ENCODE assay signal across 29 mouse cellular contexts in genomic region chr19:38506131-38506530, GRCm38 (mm10). TPM values are rescaled to one million over a fixed set of nuclear protein-coding genes. Genes with fewer than 3 reads are reported as not detected.
DNase-seq lines count a peak whose midpoint lies in the region; ATAC-seq and TF ChIP-seq lines count a peak whose summit lies in the region.
"Had no signal": no experiment of that assay in that cellular context is flagged by ENCODE, and none has a peak within 500 bp of the region (broad histone marks: within the 10 kb centered on the region; RNA-seq: fewer than 3 reads in every experiment).

No protein-coding gene starts in this region.

- H3K79me2 ChIP-seq in heart, adult 2 months (replicated peaks; ENCODE audit: control insufficient read depth, insufficient read depth, low read length) = no peaks in the 10 kb centered on the region

- peak overlapping the region; percentile 59; the same call in 1 of the 2 replicates for H3K27ac ChIP-seq in heart, embryonic 12.5 days (ENCODE audit: poor library complexity, severe bottlenecking)
- H3K27ac ChIP-seq in heart, adult 2 months = no peak overlapping the region
- H3K27ac ChIP-seq in left cerebral cortex, adult 2 months = no peak overlapping the region
- H3K27ac ChIP-seq in cortical plate, adult 2 months (ENCODE audit: insufficient read depth, low read length) = no peak overlapping the region
- H3K27ac ChIP-seq: embryonic facial prominence, embryonic 15.5 days; kidney, postnatal 0 days; liver, embryonic 13.5 days had no signal

- no peak overlapping the region for H3K9ac ChIP-seq in heart, embryonic 12.5 days
- H3K9ac ChIP-seq in heart, adult 2 months (ENCODE audit: low read depth, low read length) = no peak overlapping the region
- H3K9ac ChIP-seq: embryonic facial prominence, embryonic 15.5 days; forebrain, embryonic 13.5 days; hindbrain, embryonic 13.5 days; limb, embryonic 15.5 days; liver, embryonic 13.5 days had no signal

- intact Hi-C loops in heart, adult 2 months (cut with DNase I) = no loop called here
- intact Hi-C loops in left cerebral cortex, adult 2 months (cut with DNase I) = no loop called here
- intact Hi-C loops in left cerebral cortex, postnatal 4 days (cut with DNase I) = no loop called here
- intact Hi-C loops in left cerebral cortex, postnatal 14 days (cut with DNase I) = no loop called here

- H3K27me3 ChIP-seq in heart, embryonic 12.5 days (replicated peaks) = no peaks in the 10 kb centered on the region
- H3K27me3 ChIP-seq in heart, adult 2 months (ENCODE audit: control insufficient read depth, insufficient read depth, low read length) = no peaks in the 10 kb centered on the region
- H3K27me3 ChIP-seq: embryonic facial prominence, embryonic 15.5 days; forebrain, embryonic 13.5 days; hindbrain, embryonic 13.5 days; limb, embryonic 15.5 days; liver, embryonic 13.5 days had no signal

- H3K4me1 ChIP-seq in heart, embryonic 12.5 days (replicated peaks) = peaks cover 19% of the 10 kb centered on the region
- peaks cover 2% of the 10 kb centered on the region; the same call in 1 of the 2 replicates for H3K4me1 ChIP-seq in heart, adult 2 months (ENCODE audit: control insufficient read depth, insufficient read depth, low read length)
- H3K4me1 ChIP-seq in cortical plate, adult 2 months (ENCODE audit: control insufficient read depth, insufficient read depth, low read length) = peaks cover 2% of the 10 kb centered on the region; the same call in 1 of the 2 replicates
- H3K4me1 ChIP-seq: embryonic facial prominence, embryonic 15.5 days; liver, embryonic 13.5 days had no signal

- H3K9me3 ChIP-seq in heart, embryonic 12.5 days (replicated peaks) = no peaks in the 10 kb centered on the region
- H3K9me3 ChIP-seq: embryonic facial prominence, embryonic 10.5 days; embryonic facial prominence, embryonic 15.5 days; forebrain, embryonic 13.5 days; hindbrain, embryonic 13.5 days; limb, embryonic 15.5 days; liver, embryonic 13.5 days had no signal

- no peak overlapping the region for H3K4me3 ChIP-seq in heart, embryonic 12.5 days
- H3K4me3 ChIP-seq in heart, adult 2 months = no peak overlapping the region
- no peak overlapping the region for H3K4me3 ChIP-seq in left cerebral cortex, adult 2 months
- no peak overlapping the region for H3K4me3 ChIP-seq in cortical plate, adult 2 months (ENCODE audit: insufficient read depth, low read length)
- H3K4me3 ChIP-seq: embryonic facial prominence, embryonic 10.5 days; embryonic facial prominence, embryonic 15.5 days; forebrain, embryonic 13.5 days; hindbrain, embryonic 13.5 days; limb, embryonic 15.5 days; liver, embryonic 13.5 days had no signal

- ATAC-seq in heart, embryonic 12.5 days (ENCODE audit: insufficient number of reproducible peaks, low FRiP score) = no peak
- ATAC-seq in erythroblast, adult 5-6 weeks (replicated peaks; ENCODE audit: low FRiP score, poor library complexity, severe bottlenecking) = no peak
- ATAC-seq: CD4-positive, CD25-positive, alpha-beta regulatory T cell, adult 4 months; intestine, embryonic 16.5 days had no signal

- no peaks in the 10 kb centered on the region for H3K36me3 ChIP-seq in heart, embryonic 12.5 days
- no peaks in the 10 kb centered on the region for H3K36me3 ChIP-seq in heart, adult 2 months (ENCODE audit: control insufficient read depth, insufficient read depth, low read length)
- H3K36me3 ChIP-seq: embryonic facial prominence, embryonic 10.5 days; embryonic facial prominence, embryonic 15.5 days; hindbrain, embryonic 13.5 days; liver, embryonic 13.5 days had no signal

- TF ChIP-seq CTCF in heart, adult 2 months (IDR thresholded peaks at IDR 0.05) = no peak
- TF ChIP-seq CTCF in left cerebral cortex, adult 2 months (IDR thresholded peaks at IDR 0.05) = no peak
- no peak for TF ChIP-seq CTCF in cortical plate, adult 2 months (IDR thresholded peaks at IDR 0.05; ENCODE audit: extremely low read depth, insufficient read depth, low read length)

- 81% methylated on average over 7 of the region's 7 CpGs for WGBS in heart, embryonic 12.5 days
- 69% methylated on average over 7 of the region's 7 CpGs for WGBS in heart, adult 2 months

- no peak for DNase-seq in heart, adult 2 months
- DNase-seq in left cerebral cortex, adult 2 months (ENCODE audit: extremely low spot score in 1 of 2, low spot score in 2 of 2) = peak; percentile 20 to 23
- DNase-seq in left cerebral cortex, postnatal 4 days = no peak
- DNase-seq in left cerebral cortex, postnatal 14 days (ENCODE audit: low spot score in 2 of 2) = peak; percentile 32 to 62
- no peak for DNase-seq in MN1 (ENCODE audit: low spot score)
- DNase-seq: adrenal gland, postnatal 25 days; cerebellum, adult 2 months; cerebellum, postnatal 14 days; gastrocnemius, postnatal 10 days; heart, postnatal 4 days; kidney, adult 8-10 months; liver, embryonic 13.5 days; lung, adult 18-20 months; lung, postnatal 10 days; midbrain, embryonic 14.5 days; thymus, postnatal 4 days had no signal

- TF ChIP-seq POLR2A in heart, adult 2 months (IDR thresholded peaks at IDR 0.05; ENCODE audit: insufficient read depth, low read depth, low read length) = no peak
- peak; percentile 16; the same call in 1 of the 2 replicates for TF ChIP-seq POLR2A in cortical plate, adult 2 months (IDR thresholded peaks at IDR 0.05; ENCODE audit: extremely low read depth, insufficient read depth, low read length)

- TF ChIP-seq EP300 in heart, adult 2 months (IDR thresholded peaks at IDR 0.05; ENCODE audit: insufficient read depth, low read depth, low read length) = no peak

- no peak overlapping the region for H3K4me2 ChIP-seq in heart, embryonic 12.5 days
- H3K4me2 ChIP-seq: embryonic facial prominence, embryonic 15.5 days; forebrain, embryonic 13.5 days; heart, embryonic 11.5 days; hindbrain, embryonic 13.5 days; limb, embryonic 15.5 days; liver, embryonic 13.5 days had no signal

RNA-seq across cellular contexts. Expression of gene Plce1, which starts 25.2 kb away (rescaled TPM):
- 8.4 and 10.5 TPM in 2 replicates for polyA plus RNA-seq in heart, embryonic 12.5 days (2016; fragmentation: Nextera tagmentation; extraction: Ambion mirVana)
- total RNA-seq in heart, adult 2 months (2021) = 10 to 100 TPM; 18.7 to 20.6 TPM
- polyA plus RNA-seq in heart, adult 2 months (2012; rRNA removed) = 5.9 and 10.0 TPM in 2 replicates
- 1 to 10 TPM; 4.8 to 5.6 TPM for total RNA-seq in left cerebral cortex, adult 2 months (2021)
- 1 to 10 TPM; 9.0 to 9.1 TPM for total RNA-seq in left cerebral cortex, postnatal 4 days (2021)
- polyA plus RNA-seq in cortical plate, adult 2 months (2012; rRNA removed) = 1.8 and 2.2 TPM in 2 replicates
- total RNA-seq in left cerebral cortex, postnatal 14 days (2021) = 1 to 10 TPM; 6.1 to 6.8 TPM
- total RNA-seq in erythroblast, adult 5-6 weeks (2015; ENCODE audit: low replicate concordance) = not detected in 2 replicates
- not detected in 2 replicates for total RNA-seq in erythroblast, adult 5-6 weeks (2017; ENCODE audit: low replicate concordance)
- total RNA-seq: monocyte, adult 5-6 weeks had no signal

Comparison
In these comparisons a context has a peak if more than half of its experiments do, and no peak if none do; other contexts are left out.
1. DNase-seq: peak in left cerebral cortex, adult 2 months (2 of 2) and left cerebral cortex, postnatal 14 days (2 of 2); none in heart, adult 2 months (0 of 2), left cerebral cortex, postnatal 4 days (single experiment) and MN1 (single experiment).
2. RNA of gene Plce1, which starts 25.2 kb away (total RNA-seq): 18.7 to 20.6 TPM in heart, adult 2 months, 9.0 to 9.1 TPM in left cerebral cortex, postnatal 4 days, 6.1 to 6.8 TPM in left cerebral cortex, postnatal 14 days and 4.8 to 5.6 TPM in left cerebral cortex, adult 2 months; not detected in erythroblast, adult 5-6 weeks; every median in the first group is over 4 times any median in the second.